Mouse (Mus musculus): ENCODE measurements around the gene Slco3a1. TPM values are rescaled to one million over a fixed set of nuclear protein-coding genes. Genes with fewer than 3 reads are reported as not detected.

Gene Slco3a1
- total RNA-seq, 2 experiments from 2014 or later, result 55.2 to 57.3 TPM

GRCm38 (mm10) chr7:74303611-74304300 is 250.8 kb downstream of the Slco3a1 start:
- H3K27ac ChIP-seq, result peak overlapping the region; percentile 64
- no peak for TF ChIP-seq CTCF (conservative IDR thresholded peaks at IDR 0.05)

GRCm38 (mm10) chr7:74303081-74303480 is 251.5 kb downstream of the Slco3a1 start:
- DNase-seq (ENCODE audit: low spot score in 2 of 2), result no peak
- H3K4me3 ChIP-seq, result no peak overlapping the region
- no peak overlapping the region for H3K27ac ChIP-seq
- TF ChIP-seq CTCF (conservative IDR thresholded peaks at IDR 0.05), result no peak

More at GRCm38 (mm10) chr7:74303611-74304300, 250.8 kb downstream of the Slco3a1 start:
- peak; percentile 51 to 63 for DNase-seq (ENCODE audit: low spot score in 2 of 2)
- peak overlapping the region; percentile 41 for H3K4me3 ChIP-seq

- Histone ChIP-seq H3K4me3 (no peak overlapping the region), H3K27ac (no peak overlapping the region)
- DNase-seq (ENCODE audit: low spot score in 2 of 2), result no peak
- TF ChIP-seq CTCF (conservative IDR thresholded peaks at IDR 0.05), result no peak
Measured at GRCm38 (mm10) chr7:74286531-74286930, 268.0 kb downstream of the Slco3a1 start.

DNA sequence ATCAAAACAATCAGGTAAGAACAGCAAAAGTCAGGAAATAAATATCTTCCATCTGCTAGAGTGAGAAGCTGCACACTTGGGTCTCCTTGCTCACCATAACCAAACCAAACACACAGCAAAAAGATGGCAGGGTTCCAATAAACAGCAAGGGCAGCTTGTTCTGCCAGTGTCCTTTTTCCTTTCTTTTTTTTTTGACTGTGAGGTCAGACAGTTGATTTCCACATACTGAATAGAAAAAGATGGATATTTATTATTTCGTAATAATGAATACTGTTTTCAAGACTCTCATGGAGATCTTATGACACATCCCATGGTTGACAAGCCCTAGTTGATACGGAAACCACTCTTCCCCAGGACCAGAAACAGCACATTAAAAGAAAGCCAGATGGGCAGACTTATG is 274.2 kb downstream of the Slco3a1 start:
- no peak for DNase-seq (ENCODE audit: low spot score in 2 of 2)
- TF ChIP-seq CTCF (conservative IDR thresholded peaks at IDR 0.05), result no peak
- Histone ChIP-seq H3K27ac (no peak overlapping the region), H3K4me3 (no peak overlapping the region)

- H3K4me3 ChIP-seq, result no peak overlapping the region
- H3K27ac ChIP-seq, result no peak overlapping the region
- TF ChIP-seq CTCF (conservative IDR thresholded peaks at IDR 0.05), result no peak
- no peak for DNase-seq (ENCODE audit: low spot score in 2 of 2)
Measured at GRCm38 (mm10) chr7:74279356-74279755, 275.2 kb downstream of the Slco3a1 start.

- Histone ChIP-seq H3K27ac (no peak overlapping the region), H3K4me3 (no peak overlapping the region)
- no peak for DNase-seq (ENCODE audit: low spot score in 2 of 2)
- TF ChIP-seq CTCF (conservative IDR thresholded peaks at IDR 0.05), result no peak
Measured at GRCm38 (mm10) chr7:74270089-74270394, 284.5 kb downstream of the Slco3a1 start.

DNA sequence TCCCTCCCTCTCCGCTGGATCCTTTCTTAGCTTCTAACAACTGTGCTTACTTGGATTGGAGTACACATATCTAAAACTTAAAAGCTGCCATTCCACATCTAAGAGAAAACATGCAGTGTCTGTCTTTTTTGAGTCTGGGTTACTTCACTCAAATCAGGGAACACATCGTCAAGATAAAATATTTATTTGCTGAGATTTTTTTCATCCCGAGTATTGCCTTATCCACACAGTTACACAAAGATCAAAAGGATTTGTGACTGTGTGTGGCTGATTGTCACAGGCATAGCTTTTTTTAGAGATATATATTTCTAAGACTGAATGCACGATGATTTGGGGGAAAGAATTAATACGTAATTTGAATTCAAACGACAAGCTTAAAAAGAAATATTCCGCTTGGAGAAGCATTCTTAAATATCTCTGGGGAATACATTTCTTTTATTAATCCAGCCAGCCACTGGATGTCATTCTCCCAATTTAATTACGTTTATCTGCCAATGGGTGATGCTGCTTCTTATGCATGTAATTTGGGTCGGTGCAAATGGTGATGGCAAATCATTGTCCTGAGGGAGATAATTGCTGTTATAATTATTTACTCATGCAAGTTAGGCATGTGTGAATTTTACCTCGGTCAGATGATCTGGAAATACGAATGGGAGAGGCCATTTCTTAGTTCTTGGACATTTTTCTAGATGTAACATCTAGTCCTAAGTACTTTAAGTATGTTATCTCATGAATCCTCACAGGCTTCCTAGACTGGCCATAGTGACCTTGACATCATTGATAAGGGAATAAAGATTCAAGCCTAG is 285.1 kb downstream of the Slco3a1 start:
- no peak for DNase-seq (ENCODE audit: low spot score in 2 of 2)
- Histone ChIP-seq H3K27ac (no peak overlapping the region), H3K4me3 (no peak overlapping the region)
- no peak for TF ChIP-seq CTCF (conservative IDR thresholded peaks at IDR 0.05)

GRCm38 (mm10) chr7:74266511-74267168 is 287.9 kb downstream of the Slco3a1 start:
- Histone ChIP-seq H3K27ac (no peak overlapping the region), H3K4me3 (no peak overlapping the region)
- no peak for DNase-seq (ENCODE audit: low spot score in 2 of 2)
- TF ChIP-seq CTCF (conservative IDR thresholded peaks at IDR 0.05), result no peak

- H3K4me3 ChIP-seq, result no peak overlapping the region
- H3K27ac ChIP-seq, result no peak overlapping the region
- no peak for TF ChIP-seq CTCF (conservative IDR thresholded peaks at IDR 0.05)
- no peak for DNase-seq (ENCODE audit: low spot score in 2 of 2)
Measured at GRCm38 (mm10) chr7:74256291-74256690, 298.3 kb downstream of the Slco3a1 start.

DNA sequence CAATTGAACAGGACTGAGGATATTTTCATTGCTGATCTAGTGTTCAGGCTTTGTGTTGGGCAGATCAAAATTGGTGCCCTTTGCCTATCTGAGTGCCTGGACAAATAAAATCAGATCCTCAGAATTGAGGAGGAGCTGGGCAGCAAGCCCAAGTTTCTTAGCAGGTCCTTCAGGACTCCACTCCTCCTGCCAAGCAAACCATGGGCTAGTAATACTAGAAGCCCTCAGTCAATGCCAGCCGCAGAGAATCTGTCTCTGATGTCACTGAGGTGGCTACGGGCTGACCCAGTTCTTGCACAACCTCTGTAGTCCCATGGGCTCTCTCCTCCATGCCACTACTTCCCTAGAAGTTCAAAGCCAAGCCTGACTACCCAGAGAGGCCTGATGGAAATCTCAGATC is 302.5 kb downstream of the Slco3a1 start:
- no peak for TF ChIP-seq CTCF (conservative IDR thresholded peaks at IDR 0.05)
- Histone ChIP-seq H3K27ac (no peak overlapping the region), H3K4me3 (no peak overlapping the region)
- no peak for DNase-seq (ENCODE audit: low spot score in 2 of 2)

DNA sequence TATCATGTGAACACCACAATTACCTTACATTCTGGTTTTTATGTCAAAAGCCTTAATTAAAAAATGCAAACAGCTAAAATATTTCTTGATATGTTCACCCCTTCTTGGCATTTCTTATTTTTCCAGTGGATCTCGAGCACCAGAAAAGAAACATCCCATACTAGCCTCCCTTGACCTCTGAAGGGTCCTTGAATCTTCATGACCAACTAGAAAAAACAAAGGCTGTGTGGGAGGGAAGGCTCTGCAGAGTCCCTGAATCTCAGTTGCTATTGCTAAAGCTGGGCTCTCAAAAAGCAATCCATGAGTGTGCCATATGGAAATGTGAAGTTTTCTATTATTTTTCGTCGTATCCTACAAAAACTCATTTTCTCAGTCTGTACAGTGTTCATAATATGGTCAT is 313.3 kb downstream of the Slco3a1 start:
- no peak overlapping the region for H3K4me3 ChIP-seq
- no peak for DNase-seq (ENCODE audit: low spot score in 2 of 2)
- H3K27ac ChIP-seq, result no peak overlapping the region
- no peak for TF ChIP-seq CTCF (conservative IDR thresholded peaks at IDR 0.05)

DNA sequence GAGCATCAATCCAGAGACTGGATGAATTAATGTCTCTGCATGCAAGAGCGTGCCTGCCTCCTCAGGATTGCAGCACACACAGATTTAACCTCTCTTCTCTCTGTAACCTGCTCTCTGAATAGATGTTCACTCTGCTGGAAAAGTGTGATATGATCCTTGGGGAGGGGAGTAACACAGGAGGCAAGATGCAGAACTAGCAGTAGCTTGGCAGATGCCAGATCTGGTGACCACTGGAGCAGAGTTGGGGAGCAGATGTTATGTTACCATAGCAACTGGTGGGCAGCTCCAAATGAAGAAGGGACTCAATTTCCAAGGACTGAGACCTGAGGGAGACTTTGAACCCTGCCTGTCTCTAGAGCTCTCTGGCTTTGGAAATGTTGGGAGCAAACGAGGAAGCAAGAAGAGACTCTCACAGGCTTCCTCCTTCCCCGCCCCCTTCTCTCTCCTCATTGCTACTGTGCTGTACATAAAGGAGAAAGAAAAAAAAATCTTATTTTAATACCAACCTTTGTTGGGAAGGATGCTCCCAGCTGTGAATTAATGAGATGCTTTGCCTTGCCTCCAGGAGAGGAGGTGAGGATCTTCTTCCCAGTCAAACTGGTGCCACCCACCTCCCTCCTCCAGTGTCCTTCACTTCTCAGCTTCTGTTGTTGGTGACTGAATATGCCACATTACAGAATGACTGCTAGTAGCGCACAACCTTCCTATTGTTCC is 314.0 kb downstream of the Slco3a1 start:
- TF ChIP-seq CTCF (conservative IDR thresholded peaks at IDR 0.05), result no peak
- Histone ChIP-seq H3K4me3 (no peak overlapping the region), H3K27ac (peak overlapping the region; percentile 32; the same call in 1 of the 2 replicates)
- no peak for DNase-seq (ENCODE audit: low spot score in 2 of 2)

Small RNA genes lying within 50 kb of the gene (microRNA-seq; reads per million reads assigned to microRNA genes)
- 0 reads per million in 2 experiments for gene Gm27459

Measured in layer of hippocampus, adult 2 months (tissue).